Mouse (Mus musculus) neural tube, embryonic 11.5 days (tissue): Measurements from ENCODE around the gene Smc4. TPM values are rescaled to one million over a fixed set of nuclear protein-coding genes. Genes with fewer than 3 reads are reported as not detected.

ENCODE experiments used
- ATAC-seq: fragments of 200-750 bp; cut with Nextera tagmentation; 2 replicates; pipeline ENCODE4 v1.8.0; 2017; ENCODE audit warnings: moderate number of reproducible peaks, mild to moderate bottlenecking, moderate TSS enrichment, moderate library complexity; ENCODE audit not compliant: insufficient read depth, low FRiP score, low TSS enrichment
- DNase-seq: peaks from one replicate; pipeline ENCODE4 v3.0.0-alpha.2; 2015; ENCODE audit warnings: low spot score
- H3K27ac ChIP-seq: fragments of 300-500 bp; sonication (generic); 2 replicates; pipeline ENCODE4 v1.5.1; 2014; ENCODE audit warnings: low read depth, mild to moderate bottlenecking, low read length
- H3K27me3 ChIP-seq: fragments of 300-500 bp; sonication (generic); 2 replicates; pipeline ENCODE4 v1.6.1; 2014; ENCODE audit warnings: mild to moderate bottlenecking, low read length, mixed read lengths; ENCODE audit not compliant: control insufficient read depth, insufficient read depth
- H3K36me3 ChIP-seq: fragments of 300-500 bp; sonication (generic); 2 replicates; pipeline ENCODE4 v1.6.1; 2014; ENCODE audit warnings: mild to moderate bottlenecking, low read length, moderate library complexity, mixed read lengths; ENCODE audit not compliant: control insufficient read depth, insufficient read depth
- H3K4me1 ChIP-seq: fragments of 300-500 bp; sonication (generic); 2 replicates; pipeline ENCODE4 v1.6.1; 2014; ENCODE audit warnings: low read length, mixed read lengths; ENCODE audit not compliant: control insufficient read depth, insufficient read depth
- H3K4me2 ChIP-seq: fragments of 300-500 bp; sonication (generic); 2 replicates; pipeline ENCODE4 v1.6.1; 2014; ENCODE audit warnings: low read depth, mild to moderate bottlenecking, moderate library complexity
- H3K4me3 ChIP-seq: fragments of 300-500 bp; sonication (generic); 2 replicates; pipeline ENCODE4 v1.5.1; 2014; ENCODE audit warnings: low read depth, low read length
- H3K9ac ChIP-seq: fragments of 300-500 bp; sonication (generic); 2 replicates; pipeline ENCODE4 v1.6.1; 2014; ENCODE audit warnings: mild to moderate bottlenecking, low read length
- H3K9me3 ChIP-seq: fragments of 300-500 bp; sonication (generic); 2 replicates; pipeline ENCODE4 v1.6.1; 2016; ENCODE audit warnings: low read length; ENCODE audit not compliant: control insufficient read depth
- WGBS: fragments of 180-500 bp; shearing (Covaris S2); extraction: QIAGEN DNeasy Blood & Tissue Kit; methylation state at CpG from one replicate; pipeline ENCODE4 v1.1.7; 2014; 5-methylcytosine and 5-hydroxymethylcytosine counted together
- microRNA counts: library from miRNA; unstranded; fragments of <30 nt; microRNA quantifications from one replicate; lab custom pipeline; 2015
- microRNA-seq: library from miRNA; unstranded; fragments of <30 nt; microRNA quantifications from one replicate; pipeline ENCODE4, GENCODE M21; 2016
- polyA plus RNA-seq: library from polyadenylated mRNA; unstranded; fragments of >200 nt; fragmentation: Nextera tagmentation; extraction: Ambion mirVana; gene quantifications from 2 replicates; pipeline ENCODE4 v1.2.1, GENCODE M21; 2014

Smc4 gene
- polyA plus RNA-seq, 1 experiment from 2014 or later, result 168 TPM

GRCm38 (mm10) chr3:69051894-69052293, 47.4 kb downstream of the Smc4 start:
- no peaks in the 10 kb centered on the region for H3K9me3 ChIP-seq
- H3K27me3 ChIP-seq, result no peaks in the 10 kb centered on the region
- no peak overlapping the region for H3K27ac ChIP-seq
- H3K4me3 ChIP-seq, result no peak overlapping the region
- DNase-seq, result no peak
- WGBS, result 90% methylated on average over 11 of the region's 11 CpGs
- no peak overlapping the region for H3K4me2 ChIP-seq
- no peaks in the 10 kb centered on the region for H3K4me1 ChIP-seq
- H3K9ac ChIP-seq, result no peak overlapping the region
- H3K36me3 ChIP-seq, result no peaks in the 10 kb centered on the region
- ATAC-seq, result no peak

- DNase-seq (no peak), ATAC-seq (no peak)
- 85% methylated on average over 7 of the region's 7 CpGs for WGBS
- Histone ChIP-seq H3K27me3 (no peaks in the 10 kb centered on the region), H3K27ac (no peak overlapping the region), H3K4me1 (no peaks in the 10 kb centered on the region), H3K36me3 (no peaks in the 10 kb centered on the region), H3K4me2 (no peak overlapping the region), H3K9ac (no peak overlapping the region), H3K9me3 (no peaks in the 10 kb centered on the region), H3K4me3 (no peak overlapping the region)
Measured at GRCm38 (mm10) chr3:69054760-69055432, 50.4 kb downstream of the Smc4 start.

DNA sequence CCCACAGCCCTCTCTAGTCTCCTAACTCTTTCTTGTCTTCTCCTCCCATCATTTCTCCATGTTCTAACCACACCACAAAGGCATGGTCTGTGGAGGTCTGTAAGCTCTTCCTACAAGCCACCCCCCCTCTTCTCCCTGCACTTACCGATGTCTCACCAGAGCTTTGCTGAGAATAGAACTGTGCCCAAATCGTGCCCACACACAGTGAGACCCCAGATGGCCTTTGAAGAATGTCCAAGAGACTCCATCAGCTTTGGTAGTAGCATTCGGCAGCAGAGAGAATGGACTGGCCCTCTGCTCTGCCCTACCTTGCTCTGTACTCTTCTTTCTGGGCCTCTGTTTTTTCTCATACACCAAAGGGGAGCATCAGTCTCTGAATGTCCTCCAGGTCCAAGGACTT, 51.3 kb downstream of the Smc4 start:
- DNase-seq (no peak), ATAC-seq (no peak)
- Histone ChIP-seq H3K27me3 (no peaks in the 10 kb centered on the region), H3K9me3 (no peaks in the 10 kb centered on the region), H3K9ac (no peak overlapping the region), H3K27ac (no peak overlapping the region), H3K4me1 (no peaks in the 10 kb centered on the region), H3K4me2 (no peak overlapping the region), H3K4me3 (no peak overlapping the region), H3K36me3 (no peaks in the 10 kb centered on the region)
- WGBS, result 86% methylated on average over 3 of the region's 3 CpGs

- Histone ChIP-seq H3K27ac (no peak overlapping the region), H3K4me2 (no peak overlapping the region), H3K4me1 (no peaks in the 10 kb centered on the region), H3K36me3 (no peaks in the 10 kb centered on the region), H3K9me3 (no peaks in the 10 kb centered on the region), H3K4me3 (no peak overlapping the region), H3K9ac (no peak overlapping the region), H3K27me3 (no peaks in the 10 kb centered on the region)
- DNase-seq (no peak), ATAC-seq (no peak)
- WGBS, result 95% methylated on average over 4 of the region's 4 CpGs
Measured at GRCm38 (mm10) chr3:69060672-69061071, 56.1 kb downstream of the Smc4 start.

DNA sequence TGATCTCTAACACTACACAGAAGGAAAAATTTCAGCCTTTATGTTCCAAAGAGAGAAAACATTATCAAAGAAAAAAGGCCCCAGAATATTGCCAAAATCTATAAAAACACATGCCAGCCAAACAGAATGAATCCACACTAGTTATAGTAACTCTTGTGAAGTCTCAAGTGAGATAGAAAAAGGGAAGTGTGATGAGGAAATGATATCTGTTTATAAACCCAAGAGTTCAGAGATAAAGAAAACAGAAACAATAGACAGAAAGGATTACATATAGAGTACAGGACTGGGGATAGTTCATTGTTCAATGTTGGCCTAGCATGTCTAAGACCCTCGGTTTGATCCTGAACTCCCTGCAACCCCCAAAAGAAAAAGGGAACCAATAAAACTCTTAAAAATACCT, 58.2 kb downstream of the Smc4 start:
- ATAC-seq (no peak), DNase-seq (no peak)
- WGBS, result 96% methylated on average over 1 of the region's 1 CpGs

GRCm38 (mm10) chr3:69064005-69064404, 59.5 kb downstream of the Smc4 start:
- H3K9ac ChIP-seq, result no peak overlapping the region
- no peaks in the 10 kb centered on the region for H3K27me3 ChIP-seq
- no peak overlapping the region for H3K4me3 ChIP-seq
- no peak overlapping the region for H3K4me2 ChIP-seq
- no peak overlapping the region for H3K27ac ChIP-seq
- no peaks in the 10 kb centered on the region for H3K9me3 ChIP-seq
- ATAC-seq, result no peak
- no peaks in the 10 kb centered on the region for H3K4me1 ChIP-seq
- WGBS, result 81% methylated on average over 1 of the region's 1 CpGs
- H3K36me3 ChIP-seq, result no peaks in the 10 kb centered on the region
- DNase-seq, result no peak

More for the DNA sequence above, 58.2 kb downstream of the Smc4 start:
- H3K27me3 ChIP-seq, result no peaks in the 10 kb centered on the region
- no peak overlapping the region for H3K27ac ChIP-seq
- no peaks in the 10 kb centered on the region for H3K4me1 ChIP-seq
- H3K9me3 ChIP-seq, result no peaks in the 10 kb centered on the region
- H3K4me2 ChIP-seq, result no peak overlapping the region
- no peak overlapping the region for H3K4me3 ChIP-seq
- no peaks in the 10 kb centered on the region for H3K36me3 ChIP-seq
- no peak overlapping the region for H3K9ac ChIP-seq

MicroRNAs within 50 kb of the gene (microRNA counts, 519-probe panel; counts per million panel counts)
- microRNA mmu-miR-15b (lab: Ali Mortazavi, UCI), result 6,233 counts per million, percentile 97 among the panel's probes with 10 or more counts

Small RNA genes within 50 kb of the gene (microRNA-seq; reads per million reads assigned to microRNA genes)
- gene Mir15b (1,589 reads per million, percentile 82 among the genes with 10 or more reads in this experiment), gene Mir16-2 (559 reads per million, percentile 70 among the genes with 10 or more reads in this experiment)

Other genes starting within 250 kb of the Smc4 start
- gene 1110032F04Rik, start 135.2 kb upstream of the Smc4 start, polyA plus RNA-seq, result 3.3 and 3.6 TPM in 2 replicates
- gene Ift80, start 168 bp upstream of the Smc4 start, polyA plus RNA-seq, result 18.5 and 18.8 TPM in 2 replicates
- 168 and 170 TPM in 2 replicates for gene Trim59, start 40.0 kb downstream of the Smc4 start, polyA plus RNA-seq
- gene Kpna4, start 122.4 kb downstream of the Smc4 start, polyA plus RNA-seq, result 46.0 and 48.5 TPM in 2 replicates
- not detected in 2 replicates for gene Arl14, start 217.7 kb downstream of the Smc4 start, polyA plus RNA-seq